Mouse (Mus musculus) spleen, adult 12 weeks (tissue): ENCODE data around the gene Myo3b.

Source experiments
- DNase-seq: peaks from one replicate; pipeline ENCODE4 v3.0.0; 2022; ENCODE audit warnings: low spot score

Gene Myo3b

DNA sequence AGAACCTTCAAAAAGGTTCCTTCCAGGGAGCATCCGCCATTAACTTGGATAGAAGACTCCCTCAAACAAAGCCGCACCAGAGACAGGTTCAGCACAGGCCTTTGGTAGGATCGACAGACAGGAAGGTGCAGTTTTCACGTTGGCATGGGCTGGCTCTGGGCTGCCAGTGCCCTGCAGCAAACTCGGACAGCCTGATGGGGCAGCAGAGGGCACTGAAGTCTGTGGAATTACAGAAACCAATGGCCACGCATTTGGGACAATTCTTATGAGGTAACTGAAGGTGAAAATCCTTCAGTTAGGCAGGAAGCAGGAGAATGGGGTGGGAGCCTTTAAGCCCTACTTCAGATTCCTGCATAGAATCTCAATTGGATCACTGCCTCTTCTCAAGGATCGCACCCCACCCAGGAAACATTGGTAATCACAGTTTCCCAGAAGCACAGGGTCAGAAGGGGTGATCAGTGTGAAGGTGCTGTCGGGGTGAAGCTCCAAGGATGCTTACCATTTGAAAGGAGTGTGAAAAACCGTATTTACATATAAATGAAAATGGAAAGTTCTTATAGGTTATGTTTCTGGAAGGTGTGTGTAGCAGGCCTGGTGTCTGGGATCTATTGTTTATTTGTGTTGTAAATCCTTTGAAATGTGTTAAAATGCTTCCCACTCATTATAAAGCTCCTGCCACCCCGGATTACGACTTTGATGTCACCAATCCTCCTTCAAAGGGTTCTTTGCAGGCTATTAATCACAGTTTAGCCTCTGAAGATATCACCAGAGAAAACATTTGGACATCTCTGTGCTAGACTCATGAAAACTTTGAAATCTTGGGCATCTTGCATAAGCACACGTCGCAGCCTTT, 239.7 kb downstream of the Myo3b start:
- DNase-seq = no peak

DNA sequence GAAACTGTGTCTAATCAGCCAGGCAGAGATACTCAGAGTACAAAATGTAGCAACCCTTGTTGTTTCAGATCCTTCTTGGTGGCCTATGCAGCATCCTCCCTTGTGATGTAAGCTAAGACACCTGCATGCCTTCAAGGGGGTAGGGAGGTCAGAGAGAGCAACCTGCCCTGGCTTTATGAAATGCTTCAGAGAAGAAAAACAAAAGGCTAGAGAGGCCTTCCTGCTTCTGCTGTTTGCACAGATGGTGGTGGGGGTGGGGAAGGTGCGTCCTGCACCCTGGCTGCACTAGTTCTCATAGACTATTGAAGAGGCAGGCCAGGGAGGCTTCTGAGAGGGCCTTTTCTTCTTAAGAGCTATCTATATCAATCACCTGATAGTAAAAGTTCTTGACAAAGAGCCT, 245.2 kb downstream of the Myo3b start:
- DNase-seq = no peak

DNA sequence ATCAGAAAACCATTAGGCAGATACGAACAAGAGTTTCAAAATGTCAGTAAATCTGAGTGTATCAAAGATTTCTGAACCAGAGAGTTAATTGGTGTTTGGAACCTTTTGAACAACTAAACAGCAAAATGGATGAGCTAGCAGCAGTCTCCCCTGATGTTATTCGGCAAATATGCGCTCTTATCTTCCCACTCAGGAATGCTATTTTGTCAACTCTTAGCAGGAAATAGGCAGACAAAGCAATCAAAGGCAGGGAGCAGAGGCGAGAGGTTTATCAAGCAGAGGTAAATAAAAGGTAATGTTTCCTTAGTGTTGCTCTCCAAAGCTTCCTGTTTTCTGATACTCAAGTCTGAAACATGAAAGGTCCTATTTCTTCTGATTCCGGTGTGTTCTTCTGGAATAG, 252.1 kb downstream of the Myo3b start:
- DNase-seq = no peak

DNA sequence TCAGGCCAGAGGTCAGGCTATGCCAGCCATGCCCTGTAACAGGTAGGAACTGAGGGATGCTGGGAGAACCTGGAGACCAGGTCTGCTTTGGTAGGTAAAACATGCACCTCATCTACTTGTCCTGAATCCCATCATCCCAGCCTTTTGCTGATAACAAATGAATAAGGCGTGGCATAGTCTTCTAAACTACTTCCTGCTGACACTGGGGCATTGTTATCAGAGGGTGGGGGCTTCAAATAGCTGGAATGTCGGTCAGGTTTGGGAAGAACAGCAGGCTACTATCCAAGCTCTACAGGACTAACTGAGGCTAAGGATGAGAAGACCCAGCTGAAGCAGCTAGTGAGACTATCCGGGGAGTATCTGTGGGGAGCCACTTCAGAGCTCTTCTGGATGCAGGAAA, 253.8 kb downstream of the Myo3b start:
- DNase-seq = no peak

DNA sequence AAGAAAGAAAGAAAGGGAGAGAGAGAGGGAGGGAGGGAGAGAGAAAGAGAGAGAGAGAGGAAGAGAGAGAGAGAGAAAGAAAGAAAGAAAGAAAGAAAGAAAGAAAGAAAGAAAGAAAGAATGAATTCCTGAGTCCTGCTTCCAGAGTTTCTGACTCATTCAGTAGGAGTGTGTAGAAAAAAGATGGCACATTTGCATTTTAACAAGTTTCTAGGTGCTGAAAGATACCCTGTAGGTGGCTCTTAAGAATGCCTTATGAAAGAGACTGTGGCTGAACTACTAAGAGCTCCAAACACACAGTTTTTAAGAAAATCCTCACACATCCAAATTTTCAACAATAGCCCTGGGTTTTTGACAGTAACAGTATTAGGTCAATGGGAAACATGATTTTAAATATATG, 264.0 kb downstream of the Myo3b start:
- DNase-seq = no peak

DNA sequence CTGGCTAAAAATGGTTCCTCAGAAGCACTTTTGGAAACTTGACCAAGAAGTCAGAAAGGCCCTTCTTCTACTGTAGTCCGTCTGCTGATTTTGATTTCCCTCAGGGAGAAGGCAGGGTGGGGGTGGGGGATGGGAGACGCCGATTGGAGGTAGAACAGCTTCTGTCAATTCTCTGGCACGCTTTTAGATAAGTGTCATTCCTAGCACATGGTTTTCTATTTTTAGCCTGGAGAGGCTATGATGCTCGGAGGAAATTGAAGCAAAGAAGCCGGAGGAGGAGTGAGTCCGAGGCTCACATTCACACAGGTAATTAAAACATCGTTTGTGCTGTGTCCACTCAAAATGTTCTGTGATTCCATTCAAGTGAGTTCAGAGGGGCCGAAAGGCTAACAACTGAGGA, 276.2 kb downstream of the Myo3b start:
- no peak for DNase-seq

DNA sequence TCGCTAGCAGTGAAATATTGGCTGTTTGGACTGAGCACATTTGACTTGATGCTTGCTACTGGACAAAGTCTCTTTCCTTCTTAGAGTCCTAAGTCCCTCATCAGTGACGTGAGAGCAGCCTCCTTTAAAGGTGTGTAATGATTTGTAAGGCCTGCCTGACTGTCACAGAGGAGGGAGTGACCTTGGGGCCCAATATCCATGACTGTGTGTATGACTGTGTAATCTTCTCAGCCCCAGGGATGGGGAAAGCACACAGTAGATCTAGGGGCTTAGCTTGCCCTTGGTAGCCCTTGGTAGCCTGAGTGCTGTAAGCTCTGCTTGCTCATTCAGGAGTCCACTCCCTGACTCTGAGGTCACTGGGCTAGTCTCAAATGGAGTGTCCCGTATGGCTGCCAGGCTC, 276.8 kb downstream of the Myo3b start:
- no peak for DNase-seq

DNA sequence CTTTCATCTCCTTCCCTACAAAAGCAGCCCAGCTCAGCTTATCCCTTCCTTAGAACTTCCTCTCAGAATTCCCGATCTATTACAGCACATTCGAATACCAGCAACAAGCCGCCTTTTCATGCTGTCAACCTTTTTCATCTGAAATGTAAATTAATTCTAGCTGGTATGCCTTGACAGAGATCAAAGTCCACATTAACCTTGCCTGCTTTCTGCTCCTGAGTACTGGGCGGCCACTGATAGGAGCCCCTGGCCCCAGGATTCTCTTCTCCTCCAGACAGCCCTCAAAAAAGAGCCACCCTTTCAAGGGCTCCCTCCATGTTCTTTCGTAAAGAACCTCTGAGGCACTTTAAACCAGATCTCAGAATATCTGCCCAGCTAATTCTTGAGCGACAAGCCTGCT, 278.9 kb downstream of the Myo3b start:
- DNase-seq = no peak

DNA sequence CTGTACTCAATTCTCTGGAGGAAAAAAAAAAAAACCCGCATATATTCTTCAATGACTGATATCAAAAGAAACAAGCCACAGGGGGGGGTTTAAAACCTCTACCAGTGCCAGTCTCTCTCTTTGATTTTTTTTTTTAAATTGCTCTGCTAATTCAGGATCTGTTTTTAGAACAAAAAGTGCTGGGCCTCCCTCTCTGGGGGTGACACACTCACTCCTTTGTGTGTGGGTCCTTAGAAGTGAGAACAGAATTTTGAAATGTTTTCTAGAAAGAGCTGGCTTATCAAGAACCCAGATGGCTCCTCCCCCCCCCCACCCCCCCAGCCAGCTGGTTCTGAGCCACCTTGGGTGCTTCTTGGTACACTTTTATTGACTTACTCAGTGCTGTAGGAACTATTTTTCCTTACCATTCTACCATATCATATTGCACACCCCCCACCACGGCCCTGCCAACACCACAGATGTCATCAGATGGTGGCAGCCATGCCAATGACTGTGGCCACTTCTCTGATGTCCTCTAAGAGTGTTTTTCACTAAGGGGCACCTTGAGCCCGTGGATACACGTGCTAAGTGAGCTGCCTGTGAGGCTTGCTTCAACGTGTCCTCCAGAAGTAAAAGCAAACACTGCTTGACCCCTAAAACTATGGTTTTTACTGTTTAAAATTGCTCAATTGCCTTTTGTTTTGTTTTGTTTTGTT, 280.1 kb downstream of the Myo3b start:
- no peak for DNase-seq

DNA sequence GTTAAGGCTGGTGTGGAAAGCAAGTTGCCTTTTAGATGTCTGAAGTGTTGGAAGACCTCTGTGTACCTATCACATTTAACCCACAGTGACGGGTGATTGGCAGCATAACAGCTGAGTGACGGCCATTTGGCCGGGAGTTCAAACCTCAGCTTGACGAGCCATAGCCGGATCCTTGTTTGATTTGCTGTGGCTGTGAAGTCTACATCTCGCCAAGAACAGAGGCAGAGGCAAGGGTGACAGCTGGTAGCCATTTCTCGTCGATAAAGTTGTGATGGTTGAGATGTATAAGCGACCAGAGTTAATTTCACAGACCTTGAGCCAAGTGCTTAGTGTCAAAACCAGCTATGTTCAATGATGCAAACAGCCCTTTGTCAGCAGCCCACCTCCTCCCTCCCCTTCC, 283.8 kb downstream of the Myo3b start:
- DNase-seq = no peak

DNA sequence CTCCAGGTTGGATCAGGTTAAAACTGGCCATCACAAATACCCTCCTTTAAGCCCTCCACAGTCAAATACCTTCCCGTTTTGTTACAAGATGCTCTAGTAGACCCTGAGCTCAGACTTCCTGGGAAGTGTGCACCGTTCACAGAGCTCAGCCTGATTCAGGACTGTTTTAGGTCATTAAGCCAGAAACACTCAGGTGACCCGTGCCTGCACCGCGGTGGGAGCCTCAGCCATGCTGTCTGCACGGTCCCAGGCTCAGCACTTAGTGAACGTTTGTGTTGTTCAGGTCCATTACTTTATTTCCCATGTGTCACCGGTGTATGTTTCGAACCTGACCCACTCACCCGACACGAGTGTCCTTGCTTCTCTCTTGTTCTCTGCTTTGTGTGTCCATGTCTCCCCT, 288.7 kb downstream of the Myo3b start:
- DNase-seq = no peak

DNA sequence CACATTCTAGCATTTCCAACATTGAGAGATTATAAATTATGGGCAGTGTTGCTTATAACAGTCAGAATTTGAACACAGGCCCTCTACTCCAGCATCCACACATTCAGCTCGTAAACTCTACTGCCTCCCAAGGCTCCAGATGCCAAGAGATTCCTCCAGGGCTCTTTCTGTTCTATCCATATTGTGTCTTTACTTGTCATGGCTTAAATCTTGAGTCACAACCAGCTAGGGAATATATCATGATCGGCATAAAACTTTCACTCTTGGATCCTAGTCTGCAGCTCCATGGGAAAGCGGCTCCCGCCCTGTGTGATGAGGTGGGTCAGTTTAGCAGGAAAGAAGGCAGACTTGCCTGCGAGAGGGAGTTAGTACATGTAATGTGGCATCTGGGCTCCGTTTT, 294.0 kb downstream of the Myo3b start:
- no peak for DNase-seq

DNA sequence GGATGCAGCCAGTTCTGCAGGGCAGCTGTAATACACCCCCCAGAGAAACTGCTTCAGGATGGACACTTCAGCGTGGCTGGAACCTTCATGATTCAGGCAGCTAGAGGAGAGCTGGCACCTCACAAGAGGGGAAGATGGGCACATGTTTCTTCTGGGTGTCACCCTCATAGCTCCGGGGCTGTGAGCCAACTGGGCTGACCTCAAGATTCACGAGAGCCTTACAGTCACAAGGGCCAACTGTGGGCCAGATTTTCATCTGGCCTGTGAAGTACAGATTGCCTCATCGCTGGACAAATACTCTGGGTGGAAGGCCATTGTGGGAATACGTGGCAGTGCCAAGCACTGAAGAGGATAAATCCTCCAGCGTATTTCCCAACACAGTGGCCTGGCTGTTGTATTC, 294.6 kb downstream of the Myo3b start:
- no peak for DNase-seq

DNA sequence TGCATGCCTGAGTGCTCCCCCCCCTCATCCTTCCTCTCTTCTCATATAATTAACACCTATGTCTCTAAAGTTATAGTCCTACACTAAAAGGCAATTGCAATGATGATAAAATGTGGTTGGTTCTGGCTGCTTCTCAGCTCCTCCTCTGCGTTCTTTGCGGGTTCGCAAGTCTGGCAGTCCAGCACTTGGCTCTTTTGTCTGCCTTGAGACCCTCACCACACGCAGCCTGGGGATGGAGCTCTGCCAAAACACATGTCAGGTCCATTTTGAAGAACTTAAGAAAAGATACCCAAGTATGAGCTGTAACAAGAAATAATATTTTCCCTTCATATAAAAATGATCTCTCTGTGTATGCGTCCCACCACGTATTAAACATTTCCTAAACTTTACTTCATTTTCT, 297.6 kb downstream of the Myo3b start:
- DNase-seq = no peak

DNA sequence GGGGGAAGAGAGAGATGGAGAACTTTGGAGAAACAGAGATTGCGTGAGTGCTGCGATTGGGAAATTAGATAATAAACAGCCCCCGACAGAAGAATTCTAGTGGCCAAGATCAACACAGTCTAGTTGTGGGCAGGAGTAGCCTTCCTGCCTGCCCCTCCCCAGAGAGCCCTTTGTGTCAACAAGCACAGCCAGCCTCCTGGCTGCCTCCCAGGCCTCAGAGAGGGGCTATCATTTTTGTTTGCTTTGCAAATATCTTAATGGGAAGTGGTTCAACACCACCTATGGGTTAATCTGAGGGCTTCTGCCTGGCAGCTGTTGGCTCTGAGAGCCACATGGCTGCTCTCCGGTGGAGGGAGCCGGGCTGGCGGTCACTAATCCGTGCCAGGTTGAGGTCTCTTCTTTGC, 298.3 kb downstream of the Myo3b start:
- no peak for DNase-seq

DNA sequence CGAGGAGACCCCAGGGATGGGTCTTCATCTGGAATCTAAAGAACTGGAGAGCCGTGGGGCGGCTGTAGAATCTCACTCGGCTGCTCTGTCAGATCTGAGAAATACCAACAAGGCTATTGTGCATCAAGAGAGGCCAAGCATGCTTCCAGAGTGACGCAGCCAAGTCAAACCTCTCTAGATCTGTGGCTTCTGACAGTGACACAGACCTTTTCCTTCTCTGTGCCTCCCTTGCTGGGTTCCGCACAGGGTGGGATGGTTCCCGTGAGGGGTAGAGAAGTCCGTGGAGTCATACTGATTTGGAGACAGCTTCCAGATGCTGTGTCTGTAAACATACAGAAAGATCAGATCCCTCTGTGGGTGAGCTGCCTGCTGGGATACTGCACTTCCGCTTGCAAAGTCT, 298.9 kb downstream of the Myo3b start:
- DNase-seq = no peak

DNA sequence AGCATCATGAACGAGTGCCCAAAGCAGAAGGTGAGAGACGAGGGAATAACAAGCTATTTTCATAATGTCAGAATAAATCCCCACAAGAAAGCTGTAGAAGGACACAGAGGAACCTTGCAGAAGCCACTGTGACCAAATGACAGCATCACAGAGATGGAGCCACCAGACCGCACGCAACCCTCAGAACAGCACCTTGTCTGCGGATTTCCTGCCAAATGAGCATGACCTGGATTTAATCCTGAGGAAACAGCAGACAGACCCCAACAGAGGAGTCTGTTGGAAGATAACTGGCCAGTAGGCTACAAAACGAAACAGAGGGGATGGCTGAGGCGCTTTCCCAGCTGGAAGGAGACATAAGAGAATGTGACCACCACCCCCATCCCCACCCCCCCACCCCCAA, 300.1 kb downstream of the Myo3b start:
- no peak for DNase-seq

DNA sequence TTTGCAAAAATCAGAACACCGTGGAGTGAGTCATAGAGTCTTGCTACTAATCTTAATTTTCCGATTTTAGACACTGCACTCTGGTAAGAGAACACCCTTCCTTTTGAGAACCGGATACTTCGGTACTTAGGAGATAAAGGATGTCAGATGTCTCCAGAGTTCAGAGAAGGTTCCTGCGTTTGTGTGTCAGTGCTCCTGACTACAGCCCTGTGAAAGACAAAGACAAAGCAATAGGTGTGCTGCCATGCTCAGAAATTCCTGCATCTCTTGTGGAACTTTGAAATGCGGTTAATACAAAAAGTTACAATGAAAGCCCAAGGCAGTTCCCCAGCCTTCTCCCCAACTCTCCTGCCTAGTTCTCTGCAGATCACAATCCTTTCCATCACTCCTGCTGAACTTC, 300.6 kb downstream of the Myo3b start:
- no peak for DNase-seq

DNA sequence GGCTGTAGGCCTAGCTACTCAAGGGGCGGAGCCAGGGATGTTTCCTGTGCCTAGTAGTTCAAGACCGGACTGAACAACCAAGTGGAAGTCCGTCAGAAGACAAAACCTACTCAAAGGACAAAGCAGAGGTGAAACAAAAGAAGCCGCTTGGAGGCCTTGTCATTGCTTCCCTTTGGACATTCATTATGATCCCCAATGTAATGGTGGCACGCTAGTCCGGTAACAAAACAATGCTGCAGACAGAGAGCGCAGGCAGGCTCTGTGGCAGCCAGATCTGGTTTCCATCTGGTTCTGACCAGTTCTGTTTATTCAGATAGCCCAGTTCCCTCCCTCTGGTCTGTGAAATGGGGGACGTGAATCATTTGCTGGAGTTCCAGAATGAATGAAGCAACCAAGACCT, 301.3 kb downstream of the Myo3b start:
- DNase-seq = no peak

DNA sequence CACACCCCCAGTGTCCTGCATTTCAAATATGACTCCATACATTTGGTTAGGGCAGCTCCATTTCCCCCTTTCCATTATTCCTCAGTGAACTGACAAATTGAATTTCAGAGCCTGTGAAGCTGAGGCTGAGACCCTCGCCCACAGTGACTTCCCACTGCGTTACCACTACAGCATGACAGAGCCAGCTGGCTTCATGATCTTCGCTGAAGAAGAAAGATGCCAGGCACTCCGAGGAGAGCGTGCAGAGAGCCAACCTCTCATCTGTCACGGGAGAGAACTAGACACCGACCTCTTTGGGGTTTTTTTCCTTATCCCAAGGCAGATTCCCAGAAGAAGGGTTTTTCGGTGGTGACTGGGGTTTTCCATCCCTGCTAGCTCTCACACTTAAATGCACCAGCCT, 306.2 kb downstream of the Myo3b start:
- no peak for DNase-seq

DNA sequence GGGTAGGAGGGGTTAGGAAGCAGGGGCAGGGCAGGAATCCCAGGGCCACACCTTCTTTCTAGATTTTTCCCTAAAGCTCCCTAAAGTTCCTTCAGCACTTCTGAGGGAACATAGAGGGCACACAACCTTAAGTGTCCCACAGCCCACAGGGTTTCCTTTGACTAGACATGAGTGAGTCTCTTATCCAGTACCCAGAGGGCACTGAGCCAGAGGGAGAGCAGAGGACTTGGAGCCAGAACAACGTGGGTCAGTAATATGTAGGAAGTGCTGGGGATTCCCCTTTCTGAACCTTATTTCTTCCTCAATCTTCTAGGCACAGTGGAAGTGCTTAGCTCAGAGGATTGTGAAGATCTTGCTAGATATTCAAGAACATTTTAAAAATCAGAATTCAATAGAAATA, 308.6 kb downstream of the Myo3b start:
- DNase-seq = no peak

DNA sequence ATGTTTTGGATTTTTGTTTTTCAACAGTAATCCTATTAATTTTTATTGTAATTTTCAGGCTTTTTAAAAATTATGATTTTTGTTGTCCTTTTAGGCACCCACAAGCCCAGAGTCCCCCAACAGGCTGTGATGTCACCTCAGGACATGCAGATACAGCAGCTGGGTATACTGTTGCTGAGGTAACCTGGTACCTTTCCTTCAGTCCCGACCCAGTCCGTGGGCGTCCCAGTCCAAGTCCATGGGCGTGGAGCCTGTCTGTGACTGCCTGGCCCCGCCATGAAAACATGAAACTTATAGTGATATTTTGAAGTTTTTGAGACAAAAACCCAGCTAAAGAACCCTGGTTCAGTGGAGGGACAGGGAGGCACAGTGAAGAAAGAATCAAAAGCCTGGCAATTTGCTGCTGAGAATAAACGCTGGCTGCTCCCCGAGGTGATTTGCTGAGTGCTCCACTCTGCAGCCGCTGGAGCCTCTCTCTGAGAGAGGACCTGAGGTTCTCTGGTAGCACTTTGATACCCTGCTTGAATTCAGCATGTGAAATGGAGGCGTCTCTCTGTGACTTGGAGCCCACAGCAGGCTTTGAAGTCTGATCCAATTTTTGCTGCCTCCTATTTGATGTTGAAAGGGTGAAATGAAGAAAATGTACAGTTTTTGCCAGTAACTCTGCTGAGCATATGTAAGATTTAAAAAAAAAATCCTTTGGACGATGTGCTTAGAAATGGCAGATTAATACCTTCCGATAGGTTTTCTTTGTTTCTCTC, 310.0 kb downstream of the Myo3b start:
- DNase-seq = no peak
